Mouse (Mus musculus) forebrain, embryonic 14.5 days (tissue): Measurements from ENCODE around the gene Gm21860. TPM values are rescaled to one million over a fixed set of nuclear protein-coding genes. Genes with fewer than 3 reads are reported as not detected.
"Not testable (repeated sequence)": the region's sequence is repeated elsewhere in the genome, so short reads cannot be mapped to it uniquely, and the experiment has no call there.

ENCODE experiments used
- ATAC-seq: fragments of 200-750 bp; cut with Nextera tagmentation; 2 replicates; pipeline ENCODE4 v1.8.0; 2017; ENCODE audit warnings: mild to moderate bottlenecking, moderate library complexity
- DNase-seq: peaks from one replicate; pipeline ENCODE4 v3.0.0-alpha.2; 2015; ENCODE audit warnings: low spot score
- H3K27ac ChIP-seq: fragments of 300-500 bp; sonication (generic); 2 replicates; pipeline ENCODE4 v1.5.1; 2014; ENCODE audit warnings: low read depth, mild to moderate bottlenecking, control low read depth, low read length, moderate library complexity
- H3K27me3 ChIP-seq: fragments of 300-500 bp; sonication (generic); replicated peaks from 2 replicates; pipeline ENCODE4 v1.6.1; 2014; ENCODE audit warnings: low read length, control low read depth, mixed read lengths; ENCODE audit not compliant: control insufficient read depth, insufficient read depth
- H3K36me3 ChIP-seq: fragments of 300-500 bp; sonication (generic); 2 replicates; pipeline ENCODE4 v1.6.1; 2014; ENCODE audit warnings: low read length, control low read depth; ENCODE audit not compliant: control insufficient read depth, insufficient read depth
- H3K4me1 ChIP-seq: fragments of 300-500 bp; sonication (generic); 2 replicates; pipeline ENCODE4 v1.6.1; 2014; ENCODE audit warnings: antibody characterized with exemption, low read length, control low read depth; ENCODE audit not compliant: control insufficient read depth, insufficient read depth
- H3K4me2 ChIP-seq: fragments of 300-500 bp; sonication (generic); 2 replicates; pipeline ENCODE4 v1.6.1; 2014; ENCODE audit warnings: mild to moderate bottlenecking, control low read depth, low read length
- H3K4me3 ChIP-seq: fragments of 300-500 bp; sonication (generic); 2 replicates; pipeline ENCODE4 v1.5.1; 2014; ENCODE audit warnings: low read depth, low read length, control low read depth
- H3K9ac ChIP-seq: fragments of 300-500 bp; sonication (generic); 2 replicates; pipeline ENCODE4 v1.6.1; 2014; ENCODE audit warnings: mild to moderate bottlenecking, low read length, control low read depth, moderate library complexity
- H3K9me3 ChIP-seq: fragments of 300-500 bp; sonication (generic); replicated peaks from 2 replicates; pipeline ENCODE4 v1.6.1; 2016; ENCODE audit warnings: low read length, control low read depth, mixed read lengths; ENCODE audit not compliant: control insufficient read depth
- WGBS: fragments of 180-500 bp; shearing (Covaris S2); extraction: QIAGEN DNeasy Blood & Tissue Kit; methylation state at CpG from one replicate; pipeline ENCODE4 v1.1.7; 2014; 5-methylcytosine and 5-hydroxymethylcytosine counted together
- polyA plus RNA-seq: library from polyadenylated mRNA; unstranded; fragments of >200 nt; fragmentation: Nextera tagmentation; extraction: Ambion mirVana; gene quantifications from 2 replicates; pipeline ENCODE4 v1.2.1, GENCODE M21; 2014

Gm21860 gene
- polyA plus RNA-seq, 1 experiment from 2014 or later = not detected

DNA sequence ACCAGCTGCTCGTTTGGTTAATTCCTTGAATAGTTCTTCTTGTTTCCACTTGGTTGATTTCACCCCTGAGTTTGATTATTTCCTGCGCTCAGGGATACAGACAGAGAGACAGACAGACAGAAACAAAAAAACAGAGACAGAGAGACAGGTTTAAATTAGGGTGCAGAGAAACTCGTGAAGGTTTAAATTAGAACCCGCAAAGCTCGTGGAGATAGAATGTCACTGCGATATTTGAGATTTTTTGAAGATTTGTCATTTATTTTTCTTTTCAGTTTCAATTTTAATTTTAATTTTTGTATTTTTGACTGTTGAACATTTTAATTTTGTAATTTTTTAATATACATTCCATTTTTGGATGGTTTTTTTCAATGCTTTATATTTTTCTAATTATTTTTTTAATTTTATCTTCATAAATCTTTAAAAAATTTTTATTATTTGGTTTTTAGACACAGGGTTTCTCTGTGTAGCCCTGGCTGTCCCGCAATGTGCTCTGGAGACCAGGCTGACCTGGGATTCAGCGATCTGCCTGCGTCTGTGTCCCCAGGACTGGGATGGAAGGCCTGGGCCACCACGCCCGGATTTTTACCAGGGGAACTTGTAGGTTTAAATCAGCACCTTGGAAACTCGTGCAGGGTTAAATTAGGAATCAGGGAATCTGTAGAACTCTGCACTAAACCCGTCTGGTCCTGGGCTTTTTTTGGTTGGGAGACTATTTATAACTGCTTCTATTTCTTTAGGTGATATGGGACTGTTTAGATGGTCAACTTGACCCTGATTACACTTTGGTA is 27.3 kb downstream of the Gm21860 start:
- not testable (repeated sequence) for DNase-seq, H3K36me3 ChIP-seq, H3K4me1 ChIP-seq, H3K27ac ChIP-seq, ATAC-seq, H3K27me3 ChIP-seq, H3K4me3 ChIP-seq, H3K9me3 ChIP-seq, H3K4me2 ChIP-seq, H3K9ac ChIP-seq
- WGBS = 66% methylated on average over 13 of the region's 13 CpGs

DNA sequence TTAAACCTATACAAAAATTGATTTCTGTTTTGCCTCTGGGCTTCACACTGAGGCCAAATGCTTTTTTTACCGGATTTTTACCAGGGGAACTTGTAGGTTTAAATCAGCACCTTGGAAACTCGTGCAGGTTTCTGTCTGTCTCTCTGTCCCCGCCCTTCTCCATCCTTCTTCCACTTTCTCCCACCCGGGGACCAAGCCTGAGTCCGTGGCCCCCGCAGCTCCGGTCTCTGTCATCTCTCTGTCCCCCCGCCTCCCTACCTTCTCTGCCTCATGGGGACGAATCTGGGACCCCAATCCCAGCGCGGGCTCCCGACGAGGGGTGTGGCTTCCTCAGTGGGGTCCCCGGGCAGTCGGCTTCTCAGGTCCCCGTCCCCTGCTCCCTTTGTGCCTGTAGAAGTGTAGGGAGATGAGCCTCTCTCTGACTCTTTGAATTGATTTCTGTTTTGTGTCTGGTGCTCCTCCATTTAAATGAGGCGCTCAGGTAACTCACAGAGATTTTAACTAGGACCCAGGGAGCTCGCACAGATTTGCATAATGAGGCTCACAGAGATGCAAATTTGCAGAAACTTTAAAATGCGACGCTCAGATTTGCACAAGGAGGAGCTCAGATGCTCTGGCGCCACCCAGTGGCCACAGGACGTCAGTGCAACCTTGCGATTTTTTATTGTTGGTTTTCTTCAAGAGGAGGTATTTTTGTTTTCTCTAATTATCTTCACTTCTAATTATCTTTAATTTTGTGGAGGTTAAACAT is 28.7 kb downstream of the Gm21860 start:
- 57% methylated on average over 15 of the region's 23 CpGs for WGBS

DNA sequence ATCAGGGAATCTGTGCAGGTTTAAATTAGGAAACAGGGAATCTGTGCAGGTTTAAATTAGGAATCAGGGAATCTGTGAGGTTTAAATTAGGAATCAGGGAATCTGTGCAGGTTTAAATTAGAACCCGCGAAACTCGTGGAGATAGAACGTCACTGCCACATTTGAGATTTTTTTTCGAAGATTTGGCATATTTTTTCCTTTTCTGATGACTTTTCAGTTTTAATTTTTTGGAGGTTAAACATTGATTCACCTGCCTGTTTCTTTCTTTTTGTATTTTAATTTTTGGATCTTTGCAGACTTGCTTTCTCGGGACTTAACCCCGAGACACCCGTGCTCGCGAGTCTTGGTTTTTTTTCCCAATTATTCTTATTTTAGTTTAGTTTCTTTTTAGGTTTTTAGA is 29.5 kb downstream of the Gm21860 start:
- H3K27ac ChIP-seq, H3K27me3 ChIP-seq, H3K4me3 ChIP-seq, ATAC-seq, H3K9me3 ChIP-seq, H3K4me1 ChIP-seq, H3K4me2 ChIP-seq, H3K36me3 ChIP-seq, H3K9ac ChIP-seq, DNase-seq: not testable (repeated sequence)
- 89% methylated on average over 10 of the region's 10 CpGs for WGBS

More for the DNA sequence above, 28.7 kb downstream of the Gm21860 start:
- not testable (repeated sequence) for H3K4me1 ChIP-seq, ATAC-seq, H3K36me3 ChIP-seq, H3K27me3 ChIP-seq, H3K4me3 ChIP-seq, H3K4me2 ChIP-seq, H3K27ac ChIP-seq, H3K9ac ChIP-seq, H3K9me3 ChIP-seq
- DNase-seq = peak; percentile 77

DNA sequence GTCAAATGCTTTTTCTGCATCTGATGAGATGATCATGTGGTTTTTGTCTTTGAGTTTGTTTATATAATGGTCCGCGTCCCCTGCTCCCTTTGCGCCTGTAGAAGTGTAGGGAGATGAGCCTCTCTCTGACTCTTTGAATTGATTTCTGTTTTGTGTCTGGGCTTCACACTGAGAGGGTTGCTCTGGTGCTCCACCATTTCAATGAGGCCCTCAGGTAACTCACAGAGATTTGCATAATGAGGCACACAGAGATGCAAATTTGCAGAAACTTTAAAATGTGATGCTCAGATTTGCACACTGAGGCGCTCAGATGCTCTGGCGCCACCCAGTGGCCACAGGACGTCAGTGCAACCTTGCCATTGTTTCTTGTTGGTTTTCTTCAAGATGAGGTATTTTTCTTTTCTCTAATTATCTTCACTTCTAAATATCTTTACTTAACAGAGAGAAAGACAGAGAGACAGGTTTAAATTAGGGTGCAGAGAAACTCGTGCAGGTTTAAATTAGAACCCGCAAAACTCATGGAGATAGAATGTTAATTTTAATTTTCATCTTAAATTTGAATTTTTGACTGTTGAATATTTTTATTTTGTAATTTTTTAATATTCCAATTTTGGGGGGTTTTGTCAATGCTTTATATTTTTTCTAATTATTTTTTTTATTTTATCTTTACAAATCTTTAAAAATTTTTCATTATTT is 30.5 kb downstream of the Gm21860 start:
- not testable (repeated sequence) for H3K9ac ChIP-seq, H3K9me3 ChIP-seq, H3K4me1 ChIP-seq, H3K4me2 ChIP-seq, H3K27me3 ChIP-seq, H3K4me3 ChIP-seq, DNase-seq, H3K36me3 ChIP-seq, H3K27ac ChIP-seq
- ATAC-seq = peak; percentile 77
- WGBS = 36% methylated on average over 8 of the region's 8 CpGs

DNA sequence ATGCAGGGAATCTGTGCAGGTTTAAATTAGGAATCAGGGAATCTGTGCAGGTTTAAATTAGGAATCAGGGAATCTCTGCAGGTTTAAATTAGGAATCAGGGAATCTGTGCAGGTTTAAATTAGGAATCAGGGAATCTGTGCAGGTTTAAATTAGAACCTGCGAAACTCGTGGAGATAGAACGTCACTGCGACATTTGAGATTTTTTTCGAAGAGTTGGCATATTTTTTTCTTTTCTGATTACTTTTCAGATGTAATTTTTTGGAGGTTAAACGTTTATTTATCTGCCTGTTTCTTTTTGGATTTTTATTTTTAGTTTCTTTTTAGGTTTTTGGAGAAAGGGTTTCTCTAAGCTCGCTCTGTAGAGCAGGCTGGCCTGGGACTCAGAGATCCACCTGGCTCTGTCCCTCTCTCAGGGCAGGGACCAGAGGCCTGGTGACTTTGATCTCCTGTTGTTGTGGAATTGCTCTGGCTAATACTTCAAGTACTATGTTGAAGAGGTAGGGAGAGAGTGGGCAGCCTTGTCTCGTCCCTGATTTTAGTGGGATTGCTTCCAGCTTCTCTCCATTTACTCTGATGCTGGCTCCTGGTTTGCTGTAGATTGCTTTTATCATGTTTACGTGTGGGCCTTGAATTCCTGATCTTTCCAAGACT is 31.2 kb downstream of the Gm21860 start:
- not testable (repeated sequence) for DNase-seq, H3K9me3 ChIP-seq, H3K9ac ChIP-seq, H3K4me3 ChIP-seq, H3K27ac ChIP-seq, H3K4me1 ChIP-seq, H3K36me3 ChIP-seq, H3K27me3 ChIP-seq, H3K4me2 ChIP-seq
- peak; percentile 83 for ATAC-seq
- 60% methylated on average over 9 of the region's 9 CpGs for WGBS

DNA sequence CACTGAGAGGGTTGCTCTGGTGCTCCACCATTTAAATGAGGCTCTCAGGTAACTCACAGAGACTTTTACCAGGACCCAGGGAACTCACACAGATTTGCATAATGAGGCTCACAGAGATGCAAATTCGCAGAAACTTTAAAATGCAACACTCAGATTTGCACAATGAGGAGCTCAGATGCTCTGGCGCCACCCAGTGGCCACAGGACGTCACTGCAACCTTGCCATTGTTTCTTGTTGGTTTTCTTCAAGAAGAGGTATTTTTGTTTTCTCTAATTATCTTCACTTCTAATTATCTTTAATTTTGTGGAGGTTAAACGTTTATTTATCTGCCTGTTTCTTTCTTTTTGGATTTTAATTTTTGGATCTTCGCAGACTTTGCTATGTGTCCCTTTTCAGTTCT is 34.1 kb downstream of the Gm21860 start:
- H3K27ac ChIP-seq, H3K4me2 ChIP-seq, H3K9ac ChIP-seq, ATAC-seq, H3K4me3 ChIP-seq, H3K4me1 ChIP-seq, H3K9me3 ChIP-seq, H3K36me3 ChIP-seq, DNase-seq, H3K27me3 ChIP-seq: not testable (repeated sequence)
- WGBS = 17% methylated on average over 5 of the region's 5 CpGs

- not testable (repeated sequence) for ATAC-seq, H3K4me1 ChIP-seq, H3K4me2 ChIP-seq, H3K9ac ChIP-seq, H3K36me3 ChIP-seq, H3K27me3 ChIP-seq, H3K27ac ChIP-seq, H3K4me3 ChIP-seq, DNase-seq, H3K9me3 ChIP-seq
- WGBS = 75% methylated on average over 13 of the region's 13 CpGs
Observed at GRCm38 (mm10) chrY:90719403-90720232, 35.0 kb downstream of the Gm21860 start.
